Mouse (Mus musculus) myocyte (in vitro differentiated cells): ENCODE measurements around the gene Dhrs13. TPM values are rescaled to one million over a fixed set of nuclear protein-coding genes. Genes with fewer than 3 reads are reported as not detected.
A peak's percentile ranks its signal among the peaks of the same experiment; 100 is the strongest.

ENCODE experiments used
- H3K27me3 ChIP-seq: one replicate; pipeline ENCODE4 v1.6.1; 2011; ENCODE audit not compliant: control insufficient read depth, insufficient read depth, insufficient read length
- H3K36me3 ChIP-seq: one replicate; pipeline ENCODE4 v1.6.1; 2011; ENCODE audit not compliant: control insufficient read depth, insufficient read depth
- H3K4me2 ChIP-seq: one replicate; pipeline ENCODE4 v1.6.1; 2011; ENCODE audit warnings: low read depth, control low read depth
- H3K4me3 ChIP-seq: one replicate; pipeline ENCODE4 v1.5.1; 2011; ENCODE audit warnings: mild to moderate bottlenecking, control low read depth, moderate library complexity
- H3K79me2 ChIP-seq: one replicate; pipeline ENCODE4 v1.6.1; 2011; ENCODE audit not compliant: control insufficient read depth, insufficient read depth
- H3ac ChIP-seq: one replicate; pipeline ENCODE4 v1.6.1; 2011; ENCODE audit not compliant: control insufficient read depth, insufficient read length
- CEBPB ChIP-seq: IDR thresholded peaks from 2 replicates; pipeline ENCODE4 v1.6.1; 2011; ENCODE audit warnings: mild to moderate bottlenecking, moderate library complexity; ENCODE audit not compliant: poor library complexity, insufficient read depth, severe bottlenecking
- E2F4 ChIP-seq: IDR thresholded peaks from one replicate; pipeline ENCODE4 v1.6.1; 2011; ENCODE audit warnings: mild to moderate bottlenecking, control low read depth, moderate library complexity; ENCODE audit not compliant: insufficient read depth
- MAX ChIP-seq: IDR thresholded peaks from one replicate; pipeline ENCODE4 v1.6.1; 2011; ENCODE audit warnings: low read depth, mild to moderate bottlenecking, control low read depth
- MYOD1 ChIP-seq, 3 experiments: IDR thresholded peaks; one replicate each; pipeline ENCODE4 v1.6.1; 2011; ENCODE audit warnings: control low read depth in 2 of 3, low read depth in 2 of 3, mild to moderate bottlenecking in 2 of 3, moderate library complexity in 1 of 3; ENCODE audit not compliant: insufficient read length in 2 of 3, control insufficient read depth in 1 of 3
- MYOG ChIP-seq, 3 experiments: IDR thresholded peaks; one replicate each; pipeline ENCODE4 v1.6.1; 2011; ENCODE audit warnings: control low read depth in 2 of 3, low read depth in 2 of 3, mild to moderate bottlenecking in 2 of 3; ENCODE audit not compliant: insufficient read length in 2 of 3, control insufficient read depth in 1 of 3, insufficient read depth in 1 of 3
- POLR2A ChIP-seq: IDR thresholded peaks from one replicate; pipeline ENCODE4 v1.6.1; 2011; ENCODE audit warnings: low read depth, mild to moderate bottlenecking, control low read depth, moderate library complexity; ENCODE audit not compliant: insufficient read length
- POLR2AphosphoS2 ChIP-seq: IDR thresholded peaks from one replicate; pipeline ENCODE4 v1.6.1; 2011; ENCODE audit warnings: low read depth, control low read depth; ENCODE audit not compliant: insufficient read length
- REST ChIP-seq: IDR thresholded peaks from one replicate; pipeline ENCODE4 v1.6.1; 2011; ENCODE audit warnings: mild to moderate bottlenecking, control low read depth, moderate library complexity; ENCODE audit not compliant: insufficient read depth, insufficient read length
- SRF ChIP-seq: IDR thresholded peaks from one replicate; pipeline ENCODE4 v1.6.1; 2011; ENCODE audit warnings: low read depth; ENCODE audit not compliant: control insufficient read depth, insufficient read length
- TCF12 ChIP-seq: IDR thresholded peaks from one replicate; pipeline ENCODE4 v1.6.1; 2011; ENCODE audit warnings: mild to moderate bottlenecking, control low read depth; ENCODE audit not compliant: poor library complexity, insufficient read depth, severe bottlenecking
- TCF3 ChIP-seq: IDR thresholded peaks from one replicate; pipeline ENCODE4 v1.6.1; 2011; ENCODE audit warnings: low read depth, control low read depth; ENCODE audit not compliant: insufficient read length
- USF1 ChIP-seq: IDR thresholded peaks from one replicate; pipeline ENCODE4 v1.6.1; 2011; ENCODE audit warnings: low read depth, mild to moderate bottlenecking, control low read depth, moderate library complexity
- polyA plus RNA-seq: library from polyadenylated mRNA; unstranded; fragments of >200 nt; fragmentation: generic; extraction: Trizol; gene quantifications from one replicate; pipeline ENCODE4 v1.2.1, GENCODE M21; 2012; ENCODE audit warnings: missing spikeins

Gene Dhrs13
- polyA plus RNA-seq, 1 experiment: 10.0 TPM

GRCm38 (mm10) chr11:77984836-77985231 is 47.2 kb upstream of the Dhrs13 start:
- H3K4me3 ChIP-seq: peak overlapping the region; percentile 99
- peak overlapping the region; percentile 63 for H3ac ChIP-seq
- peaks cover 23% of the 10 kb centered on the region for H3K36me3 ChIP-seq
- TF ChIP-seq SRF (no peak), POLR2AphosphoS2 (no peak), MYOG (IDR thresholded peaks at IDR 0.05; ENCODE audit: control insufficient read depth in 1 of 3, insufficient read depth in 1 of 3, insufficient read length in 2 of 3, low read depth in 2 of 3) (no peak), CEBPB (no peak), MYOD1 (IDR thresholded peaks at IDR 0.05; ENCODE audit: control insufficient read depth in 1 of 3, insufficient read length in 2 of 3, low read depth in 2 of 3) (no peak), REST (no peak), MAX (no peak), E2F4 (no peak), TCF3 (no peak), TCF12 (no peak), USF1 (no peak)
- peaks cover 69% of the 10 kb centered on the region for H3K79me2 ChIP-seq
- H3K27me3 ChIP-seq: no peaks in the 10 kb centered on the region
- peak overlapping the region; percentile 79 for H3K4me2 ChIP-seq

GRCm38 (mm10) chr11:77985541-77986065 is 46.5 kb upstream of the Dhrs13 start:
- Histone ChIP-seq H3K27me3 (no peaks in the 10 kb centered on the region), H3K36me3 (peaks cover 24% of the 10 kb centered on the region), H3K4me2 (peak overlapping the region; percentile 79), H3K79me2 (peaks cover 76% of the 10 kb centered on the region), H3ac (no peak overlapping the region), H3K4me3 (peak overlapping the region; percentile 99)
- TF ChIP-seq TCF3 (no peak), MYOG (IDR thresholded peaks at IDR 0.05; ENCODE audit: control insufficient read depth in 1 of 3, insufficient read depth in 1 of 3, insufficient read length in 2 of 3, low read depth in 2 of 3) (no peak), MAX (no peak), REST (no peak), POLR2AphosphoS2 (no peak), CEBPB (no peak)

GRCm38 (mm10) chr11:77989071-77989690 is 42.9 kb upstream of the Dhrs13 start:
- peaks cover 35% of the 10 kb centered on the region for H3K36me3 ChIP-seq
- H3K27me3 ChIP-seq: no peaks in the 10 kb centered on the region
- no peak overlapping the region for H3ac ChIP-seq
- peaks cover 98% of the 10 kb centered on the region for H3K79me2 ChIP-seq
- no peak overlapping the region for H3K4me2 ChIP-seq
- no peak overlapping the region for H3K4me3 ChIP-seq
- no peak for TF ChIP-seq POLR2AphosphoS2
- TF ChIP-seq TCF3: no peak
- TF ChIP-seq USF1: no peak
- no peak for TF ChIP-seq POLR2A
- no peak for TF ChIP-seq SRF
- no peak for TF ChIP-seq E2F4
- TF ChIP-seq CEBPB: no peak
- TF ChIP-seq TCF12: no peak
- no peak for TF ChIP-seq MYOG (IDR thresholded peaks at IDR 0.05; ENCODE audit: control insufficient read depth in 1 of 3, insufficient read depth in 1 of 3, insufficient read length in 2 of 3, low read depth in 2 of 3)
- TF ChIP-seq MYOD1 (IDR thresholded peaks at IDR 0.05; ENCODE audit: control insufficient read depth in 1 of 3, insufficient read length in 2 of 3, low read depth in 2 of 3): no peak
- TF ChIP-seq REST: no peak
- TF ChIP-seq MAX: no peak

- H3K79me2 ChIP-seq: peaks cover 92% of the 10 kb centered on the region
- no peaks in the 10 kb centered on the region for H3K27me3 ChIP-seq
- peaks cover 22% of the 10 kb centered on the region for H3K36me3 ChIP-seq
- TF ChIP-seq REST: no peak
- no peak overlapping the region for H3ac ChIP-seq
- H3K4me2 ChIP-seq: no peak overlapping the region
- H3K4me3 ChIP-seq: no peak overlapping the region
Measured at GRCm38 (mm10) chr11:77995556-77995955, 36.5 kb upstream of the Dhrs13 start.

GRCm38 (mm10) chr11:78006446-78006845 is 25.6 kb upstream of the Dhrs13 start:
- TF ChIP-seq E2F4: no peak
- no peak for TF ChIP-seq POLR2A
- TF ChIP-seq MYOD1 (IDR thresholded peaks at IDR 0.05; ENCODE audit: control insufficient read depth in 1 of 3, insufficient read length in 2 of 3, low read depth in 2 of 3): no peak
- no peak for TF ChIP-seq CEBPB
- no peak for TF ChIP-seq MYOG (IDR thresholded peaks at IDR 0.05; ENCODE audit: control insufficient read depth in 1 of 3, insufficient read depth in 1 of 3, insufficient read length in 2 of 3, low read depth in 2 of 3)
- TF ChIP-seq USF1: no peak
- no peak for TF ChIP-seq REST
- TF ChIP-seq POLR2AphosphoS2: no peak
- no peak for TF ChIP-seq TCF12
- TF ChIP-seq TCF3: no peak
- no peak for TF ChIP-seq SRF
- no peak for TF ChIP-seq MAX
- H3K79me2 ChIP-seq: peaks cover 55% of the 10 kb centered on the region
- no peak overlapping the region for H3ac ChIP-seq
- H3K4me3 ChIP-seq: no peak overlapping the region
- H3K36me3 ChIP-seq: peaks cover 40% of the 10 kb centered on the region
- H3K27me3 ChIP-seq: no peaks in the 10 kb centered on the region
- no peak overlapping the region for H3K4me2 ChIP-seq
